Mouse (Mus musculus) gastrocnemius, adult 8-10 months (tissue): ENCODE measurements around the gene Ddx28. TPM values are rescaled to one million over a fixed set of nuclear protein-coding genes. Genes with fewer than 3 reads are reported as not detected.

Experiments used
- DNase-seq, 2 experiments: peaks; one replicate each; pipeline ENCODE4 v3.0.0; 2022; ENCODE audit warnings: low spot score in 2 of 2
- total RNA-seq, 4 experiments: library from RNA; stranded (reverse); gene quantifications; 2 replicates each; pipeline ENCODE4 v1.2.4; 2022

The Ddx28 gene
- total RNA-seq, result 10 to 100 TPM; 11.2 to 13.1 (median 11.7) TPM

- DNase-seq, result no peak
Measured at GRCm38 (mm10) chr8:106011643-106011986, at the start of gene Ddx28. Ddx28 (minus strand) TSS chr8:106011882.

GRCm38 (mm10) chr8:106060521-106060920, 48.8 kb upstream of the Ddx28 start:
- no peak for DNase-seq

- DNase-seq, result peak; percentile 39 to 51
Measured at GRCm38 (mm10) chr8:106059613-106060371, 48.1 kb upstream of the Ddx28 start.

DNA sequence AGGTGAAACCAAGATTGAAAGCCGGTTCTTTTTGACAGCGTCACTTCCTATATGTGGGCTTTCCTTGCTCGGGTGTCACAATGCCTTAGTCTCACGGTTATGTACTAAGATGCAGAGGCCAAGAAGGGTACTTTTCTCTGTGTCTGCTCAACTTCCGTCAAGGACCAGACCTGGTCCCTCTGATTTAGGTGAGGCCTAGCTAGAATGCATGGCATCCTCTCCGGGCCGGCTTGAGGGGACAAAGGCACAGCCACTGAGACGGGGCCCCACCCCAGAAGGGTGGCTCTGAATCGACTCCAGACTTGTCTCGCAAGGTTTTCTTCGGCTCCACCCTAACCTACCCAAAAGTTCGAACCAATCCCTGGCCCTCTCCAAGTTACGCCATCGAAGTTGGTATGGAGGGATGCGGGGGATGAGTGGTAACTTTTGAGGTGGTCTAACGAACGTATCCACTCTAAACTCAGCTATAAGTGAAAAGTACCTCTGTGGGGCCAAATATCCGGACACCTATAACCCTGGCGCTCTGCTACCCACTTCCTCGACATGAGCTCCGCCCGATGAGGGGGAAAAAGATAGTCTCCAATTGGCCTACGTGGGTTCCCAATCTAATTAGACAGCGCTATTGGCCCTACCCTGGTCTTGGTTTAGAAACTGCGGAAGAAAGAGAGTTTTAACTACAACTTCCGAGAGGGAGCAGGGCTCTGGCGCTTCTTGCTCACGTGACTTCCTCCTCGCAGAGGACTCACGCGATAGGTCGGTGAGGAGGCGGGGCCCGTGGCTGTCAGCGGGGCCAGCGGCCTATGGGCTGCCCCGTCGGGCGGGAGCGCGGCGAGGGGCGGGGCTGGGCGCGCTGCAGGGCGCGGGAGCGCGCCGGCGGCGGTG, 47.3 kb upstream of the Ddx28 start, which contains the start of gene Nfatc3:
Gene Nfatc3, plus strand, starts transcription at position 110 of the 882 bp plus-strand sequence.
- DNase-seq, result peak; percentile 90 to 96

GRCm38 (mm10) chr8:106056455-106056982, 44.8 kb upstream of the Ddx28 start:
- no peak for DNase-seq

- no peak for DNase-seq
Measured at GRCm38 (mm10) chr8:106055038-106055437, 43.4 kb upstream of the Ddx28 start.

- DNase-seq, result no peak
Measured at GRCm38 (mm10) chr8:106054190-106054811, 42.6 kb upstream of the Ddx28 start.

- no peak for DNase-seq
Measured at GRCm38 (mm10) chr8:106052510-106053089, 40.9 kb upstream of the Ddx28 start.

DNA sequence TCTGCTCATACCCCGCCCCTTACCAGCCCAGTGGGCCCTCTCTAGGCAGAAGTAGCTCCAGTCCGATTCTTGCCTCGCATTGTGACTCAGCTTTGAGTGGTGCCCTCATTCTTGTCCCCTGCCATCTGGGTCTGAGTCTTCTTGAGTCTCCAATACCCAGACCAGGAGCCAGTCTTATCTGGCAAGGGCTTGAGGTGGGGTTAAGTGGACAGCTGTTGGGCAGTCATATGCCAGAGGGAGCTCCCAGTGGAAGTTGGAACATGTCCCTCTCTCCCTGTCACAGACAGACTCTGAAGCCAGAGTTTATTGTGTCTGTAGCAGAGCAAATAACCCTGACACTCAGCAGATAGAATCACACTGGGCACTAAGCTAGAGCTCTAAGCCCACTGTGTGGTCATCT, 39.4 kb upstream of the Ddx28 start:
- DNase-seq, result no peak

DNA sequence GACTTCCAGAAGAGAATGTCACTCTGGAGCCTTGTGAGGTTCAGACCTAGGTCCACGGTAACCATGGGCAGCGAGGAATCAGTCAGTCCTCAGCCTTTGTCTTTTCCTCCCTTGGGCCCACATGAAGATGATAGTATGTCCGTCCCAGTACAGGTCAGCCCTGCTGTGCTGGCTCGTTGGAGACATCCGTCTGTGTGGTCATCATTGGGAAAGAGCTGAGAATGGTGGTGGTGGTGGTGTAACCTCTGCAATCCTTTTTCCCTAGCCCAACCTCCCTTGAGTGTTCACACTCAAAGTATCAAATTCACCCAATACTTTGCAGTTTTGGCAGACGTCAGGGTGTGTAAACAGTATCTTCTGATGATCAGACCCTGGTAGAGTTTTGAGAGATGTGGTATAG, 38.2 kb upstream of the Ddx28 start:
- DNase-seq, result no peak

- no peak for DNase-seq
Measured at GRCm38 (mm10) chr8:106047854-106048630, 36.4 kb upstream of the Ddx28 start.

DNA sequence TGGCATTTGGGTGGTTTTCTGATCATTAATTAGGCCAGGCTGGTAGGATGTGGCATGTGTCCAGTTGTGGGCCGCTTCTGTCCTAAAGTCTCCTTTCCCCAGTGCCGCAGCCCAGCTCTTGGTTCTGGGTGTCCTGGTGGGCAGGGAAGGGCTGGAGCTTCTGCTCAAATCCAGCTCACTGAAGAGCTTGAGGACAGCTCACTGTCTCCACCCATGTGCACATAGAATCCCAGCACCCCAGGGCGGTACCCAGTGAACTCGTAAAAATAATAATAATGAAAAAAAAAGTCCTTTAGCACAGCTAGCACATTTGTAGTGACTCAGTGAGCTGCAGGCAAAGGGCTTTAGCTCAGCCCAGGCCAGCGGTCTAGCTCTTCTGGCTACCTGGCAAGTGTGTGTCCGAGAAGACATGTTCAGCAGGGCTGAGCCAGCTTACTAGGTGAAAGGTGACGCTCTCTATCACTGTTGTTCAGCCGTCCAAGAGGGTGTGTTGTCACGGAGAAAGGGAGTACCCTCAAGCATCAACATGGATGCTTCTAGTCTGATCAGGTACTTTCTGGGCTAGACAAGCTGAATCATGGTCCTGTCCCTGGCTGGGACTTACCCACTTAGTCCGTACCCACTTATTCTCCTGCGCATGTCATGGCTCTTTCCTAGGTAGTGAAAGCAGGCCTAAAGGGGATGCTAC, 35.3 kb upstream of the Ddx28 start:
- DNase-seq, result no peak

GRCm38 (mm10) chr8:106044151-106044550, 32.5 kb upstream of the Ddx28 start:
- DNase-seq, result peak; percentile 48 to 54

DNA sequence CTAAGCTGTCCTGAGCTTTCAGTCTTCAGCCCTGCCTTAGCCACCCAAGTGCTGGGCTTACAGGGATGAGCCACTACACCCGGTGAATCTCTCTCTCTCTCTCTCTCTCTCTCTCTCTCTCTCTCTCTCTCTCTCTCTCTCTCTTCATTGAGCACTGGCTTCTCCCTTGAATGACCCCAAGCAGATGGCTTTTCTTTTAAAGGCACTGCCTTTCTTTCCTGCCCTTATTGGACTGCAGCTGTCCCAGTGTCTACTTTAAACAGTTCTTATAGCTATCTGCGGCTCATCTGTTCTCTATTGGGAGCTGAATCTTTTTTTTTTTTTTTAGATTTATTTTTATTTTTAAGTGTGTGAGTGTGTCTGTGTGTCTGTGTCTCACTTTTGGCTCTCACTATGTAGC, 31.4 kb upstream of the Ddx28 start:
- no peak for DNase-seq

GRCm38 (mm10) chr8:106040218-106040617, 28.5 kb upstream of the Ddx28 start:
- no peak for DNase-seq

DNA sequence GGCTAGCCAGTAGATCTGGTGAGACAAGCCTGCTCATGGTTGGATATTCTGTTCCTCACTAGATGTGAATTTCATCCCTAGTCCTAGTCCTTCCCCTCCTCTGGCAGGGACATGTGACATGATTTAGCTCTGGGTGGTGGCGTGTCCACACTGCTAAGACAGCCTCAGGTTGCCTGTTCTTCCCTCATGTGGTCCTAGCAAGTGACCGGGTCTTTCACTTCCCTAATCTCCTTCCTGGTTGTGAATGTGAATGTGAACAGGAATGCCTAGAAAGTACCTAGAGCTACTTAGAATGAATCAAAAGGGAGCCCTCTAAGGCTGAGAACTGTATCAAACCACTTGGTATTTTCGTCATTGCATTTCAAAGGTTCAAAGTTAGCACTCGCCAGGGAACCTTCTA, 27.9 kb upstream of the Ddx28 start:
- no peak for DNase-seq

GRCm38 (mm10) chr8:106038721-106039120, 27.0 kb upstream of the Ddx28 start:
- no peak for DNase-seq

GRCm38 (mm10) chr8:106022483-106022882, 10.8 kb upstream of the Ddx28 start:
- peak; percentile 42 to 51 for DNase-seq

- DNase-seq, result no peak
Measured at GRCm38 (mm10) chr8:106018039-106018438, 6.4 kb upstream of the Ddx28 start.

GRCm38 (mm10) chr8:106017130-106017529, 5.4 kb upstream of the Ddx28 start:
- no peak for DNase-seq
